Mouse (Mus musculus): ENCODE results near the gene Kif21a. TPM values are rescaled to one million over a fixed set of nuclear protein-coding genes. Genes with fewer than 3 reads are reported as not detected.

Gene Kif21a
- total and polyA plus RNA-seq, 3 experiments = not detected

DNA sequence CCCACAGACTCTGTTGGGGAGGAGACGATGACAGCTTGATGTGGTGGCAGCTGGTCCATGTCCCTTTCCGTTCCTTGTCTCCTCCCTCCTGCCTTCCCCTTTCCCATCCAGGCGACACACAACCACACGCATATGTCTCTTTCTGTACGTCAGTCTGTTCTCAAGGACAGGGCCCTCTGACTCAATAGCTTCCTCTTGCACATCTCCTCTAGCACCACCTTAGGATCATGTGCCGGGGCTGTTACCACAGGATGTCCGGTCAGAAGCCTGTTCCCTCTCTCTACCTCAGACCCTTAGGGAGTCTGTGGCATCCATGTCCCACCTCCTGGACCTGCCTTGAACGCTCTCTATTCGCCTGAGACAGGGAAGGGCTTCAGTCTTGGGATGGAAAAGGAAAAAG, 153.3 kb downstream of the Kif21a start:
- no peak for DNase-seq (ENCODE audit: low read depth, low spot score)
- Histone ChIP-seq H3K79me2 (ENCODE audit: control insufficient read depth, insufficient read depth, low read length, poor library complexity) (no peaks in the 10 kb centered on the region), H3K27ac (ENCODE audit: control insufficient read depth, low read depth, low read length) (no peak overlapping the region), H3K4me3 (ENCODE audit: control insufficient read depth in 1 of 2, insufficient read depth in 1 of 2, low read depth in 2 of 2, low read length in 2 of 2) (no peak overlapping the region), H3K9me3 (replicated peaks; ENCODE audit: insufficient read depth, low read length) (no peaks in the 10 kb centered on the region), H3K27me3 (ENCODE audit: control insufficient read depth in 1 of 2, insufficient read depth in 2 of 2, low read length in 2 of 2) (no peaks in the 10 kb centered on the region), H3K36me3 (ENCODE audit: control insufficient read depth in 1 of 2, insufficient read depth in 2 of 2, low read length in 2 of 2) (no peaks in the 10 kb centered on the region), H3K4me1 (ENCODE audit: control insufficient read depth in 1 of 2, insufficient read depth in 2 of 2, low read length in 2 of 2) (no peaks in the 10 kb centered on the region), H3K9ac (ENCODE audit: control insufficient read depth, low read depth, low read length, poor library complexity, severe bottlenecking) (no peak overlapping the region)
- TF ChIP-seq TBP (IDR thresholded peaks at IDR 0.05; ENCODE audit: low read depth, low read length) (no peak), MXI1 (IDR thresholded peaks at IDR 0.05; ENCODE audit: low read depth, low read length) (no peak), MYC (IDR thresholded peaks at IDR 0.05; ENCODE audit: low read depth, low read length) (no peak), MEF2A (IDR thresholded peaks at IDR 0.05; ENCODE audit: extremely low read depth, insufficient replicate concordance, low read depth, low read length, poor library complexity, severe bottlenecking) (no peak), SMC3 (IDR thresholded peaks at IDR 0.05; ENCODE audit: low read depth, low read length) (no peak), NELFE (IDR thresholded peaks at IDR 0.05; ENCODE audit: low read depth, low read length) (no peak)

- no peak overlapping the region for H3K9ac ChIP-seq (ENCODE audit: control insufficient read depth, low read depth, low read length, poor library complexity, severe bottlenecking)
- TF ChIP-seq SMC3 (IDR thresholded peaks at IDR 0.05; ENCODE audit: low read depth, low read length) = no peak
- TF ChIP-seq CHD2 (IDR thresholded peaks at IDR 0.05; ENCODE audit: low read length) = no peak
- TF ChIP-seq SIN3A (IDR thresholded peaks at IDR 0.05; ENCODE audit: low read length) = no peak
- no peak for TF ChIP-seq ZKSCAN1 (IDR thresholded peaks at IDR 0.05; ENCODE audit: low read depth, low read length)
- no peak for TF ChIP-seq USF1 (IDR thresholded peaks at IDR 0.05; ENCODE audit: low read depth, low read length)
- TF ChIP-seq MAX (IDR thresholded peaks at IDR 0.05; ENCODE audit: low read length) = no peak
- TF ChIP-seq USF2 (IDR thresholded peaks at IDR 0.05; ENCODE audit: borderline replicate concordance in 1 of 2, insufficient read depth in 1 of 2, low read depth in 1 of 2, low read length in 2 of 2) = no peak
- no peak for TF ChIP-seq MYC (IDR thresholded peaks at IDR 0.05; ENCODE audit: low read depth, low read length)
- no peak for TF ChIP-seq NRF1 (IDR thresholded peaks at IDR 0.05; ENCODE audit: insufficient read depth, low read depth, low read length, poor library complexity, severe bottlenecking)
- H3K9me3 ChIP-seq (replicated peaks; ENCODE audit: insufficient read depth, low read length) = no peaks in the 10 kb centered on the region
- H3K4me3 ChIP-seq (ENCODE audit: control insufficient read depth in 1 of 2, insufficient read depth in 1 of 2, low read depth in 2 of 2, low read length in 2 of 2) = no peak overlapping the region
- H3K36me3 ChIP-seq (ENCODE audit: control insufficient read depth in 1 of 2, insufficient read depth in 2 of 2, low read length in 2 of 2) = no peaks in the 10 kb centered on the region
- no peaks in the 10 kb centered on the region for H3K27me3 ChIP-seq (ENCODE audit: control insufficient read depth in 1 of 2, insufficient read depth in 2 of 2, low read length in 2 of 2)
- H3K27ac ChIP-seq (ENCODE audit: control insufficient read depth, low read depth, low read length) = no peak overlapping the region
- H3K79me2 ChIP-seq (ENCODE audit: control insufficient read depth, insufficient read depth, low read length, poor library complexity) = no peaks in the 10 kb centered on the region
- DNase-seq (ENCODE audit: low read depth, low spot score) = no peak
- no peaks in the 10 kb centered on the region for H3K4me1 ChIP-seq (ENCODE audit: control insufficient read depth in 1 of 2, insufficient read depth in 2 of 2, low read length in 2 of 2)
These were observed 162.3 kb downstream of the Kif21a start for GRCm38 (mm10) chr15:90887466-90887865.

Other genes starting within 250 kb of the Kif21a start
- gene Abcd2, start 141.9 kb upstream of the Kif21a start, total RNA-seq (2012; rRNA removed) = not detected in 2 replicates
- not detected for gene Abcd2, start 141.9 kb upstream of the Kif21a start, polyA plus RNA-seq (2012; ENCODE audit: insufficient read depth in 1 of 2, insufficient read length in 2 of 2, low read depth in 1 of 2, low replicate concordance in 2 of 2, missing spikeins in 1 of 2)
- not detected in 2 replicates for gene CN725425, start 149.5 kb upstream of the Kif21a start, total RNA-seq (2012; rRNA removed)
- gene CN725425, start 149.5 kb upstream of the Kif21a start, polyA plus RNA-seq (2012; ENCODE audit: insufficient read depth in 1 of 2, insufficient read length in 2 of 2, low read depth in 1 of 2, low replicate concordance in 2 of 2, missing spikeins in 1 of 2) = not detected